Mouse (Mus musculus) E14TG2a.4 (cell line): Measurements from ENCODE around the gene Spin4.

Experiments used
- H3K27me3 ChIP-seq: 2 replicates; pipeline ENCODE4 v1.6.1; 2014; ENCODE audit warnings: low read length, control low read depth; ENCODE audit not compliant: insufficient read depth
- H3K36me3 ChIP-seq: 2 replicates; pipeline ENCODE4 v1.6.1; 2014; ENCODE audit warnings: low read length, control low read depth; ENCODE audit not compliant: insufficient read depth
- H3K4me1 ChIP-seq: replicated peaks from 2 replicates; pipeline ENCODE4 v1.6.1; 2014; ENCODE audit warnings: low read depth, low read length, control low read depth
- H3K4me3 ChIP-seq: replicated peaks from 2 replicates; pipeline ENCODE4 v1.5.1; 2014; ENCODE audit warnings: mild to moderate bottlenecking, low read length
- H3K9me3 ChIP-seq: 2 replicates; pipeline ENCODE4 v1.6.1; 2014; ENCODE audit warnings: low read length, control low read depth
- CTCF ChIP-seq: conservative IDR thresholded peaks from 2 replicates; pipeline ENCODE4 v1.5.1; 2014; ENCODE audit warnings: low read length
- NANOG ChIP-seq: IDR thresholded peaks from 2 replicates; pipeline ENCODE4 v1.6.1; 2014; ENCODE audit warnings: borderline replicate concordance, low read length, mixed read lengths
- POU5F1 ChIP-seq: IDR thresholded peaks from 2 replicates; pipeline ENCODE4 v1.6.1; 2014; ENCODE audit warnings: low read length, borderline replicate concordance

Spin4 gene

DNA sequence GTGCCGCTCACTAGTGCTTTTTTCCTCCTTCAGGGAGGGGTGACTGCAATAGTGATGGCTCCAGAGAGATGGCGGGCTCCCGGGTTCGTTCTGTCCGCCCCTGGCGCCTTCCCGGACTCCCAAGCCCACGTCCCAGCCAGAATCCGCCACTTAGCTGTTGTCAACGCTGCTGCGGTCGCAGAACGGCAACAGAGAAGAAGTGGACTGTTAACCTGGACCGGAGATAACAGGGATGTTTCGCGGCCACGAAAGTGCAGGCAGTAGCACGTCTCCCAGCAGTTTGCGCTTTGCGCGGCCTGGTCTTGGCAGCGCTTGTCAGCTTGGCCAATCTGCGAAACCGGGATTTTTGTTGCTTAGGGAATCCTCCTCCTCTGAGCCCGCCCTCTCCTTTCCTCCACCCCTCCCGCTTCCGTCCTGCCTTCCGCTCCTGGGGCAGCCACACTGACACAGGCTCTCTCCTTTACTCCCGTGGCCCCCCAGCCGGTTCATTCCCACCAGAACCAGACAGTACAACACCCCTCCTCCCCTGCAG, at the start of gene Spin4:
TSS of gene Spin4 (minus strand) at position 322 of the 532 bp plus-strand sequence.
- H3K4me1 ChIP-seq: no peaks in the 10 kb centered on the region
- peak within 1 kb of the TSS; percentile 80 for H3K4me3 ChIP-seq
- H3K27me3 ChIP-seq: no peaks in the 10 kb centered on the region
- TF ChIP-seq NANOG (no peak), CTCF (no peak), POU5F1 (no peak)
- no peaks in the 10 kb centered on the region for H3K9me3 ChIP-seq
- H3K36me3 ChIP-seq: no peaks in the 10 kb centered on the region

DNA sequence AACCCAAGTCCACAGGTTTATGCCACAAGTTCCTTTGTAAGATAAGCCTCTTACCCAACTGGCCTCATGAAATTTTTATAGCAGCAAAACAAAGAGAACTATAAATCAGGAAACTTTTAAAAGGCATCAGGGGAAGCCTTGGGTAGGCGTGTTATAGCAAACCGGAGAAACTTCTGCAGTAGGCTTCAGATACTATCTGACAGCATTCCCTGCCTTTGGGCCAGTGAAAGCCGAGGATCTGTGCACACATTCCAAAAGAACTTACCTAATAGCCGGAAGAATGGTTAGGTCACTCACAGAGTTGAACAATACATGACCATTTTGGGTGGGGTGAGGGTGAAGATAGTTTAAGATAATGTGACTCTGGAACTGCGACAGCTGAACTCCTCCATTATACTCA, 1.4 kb upstream of the Spin4 start:
- no peaks in the 10 kb centered on the region for H3K36me3 ChIP-seq
- no peaks in the 10 kb centered on the region for H3K27me3 ChIP-seq
- H3K4me1 ChIP-seq: no peaks in the 10 kb centered on the region
- TF ChIP-seq NANOG (no peak), POU5F1 (no peak), CTCF (no peak)
- no peak overlapping the region for H3K4me3 ChIP-seq
- no peaks in the 10 kb centered on the region for H3K9me3 ChIP-seq

DNA sequence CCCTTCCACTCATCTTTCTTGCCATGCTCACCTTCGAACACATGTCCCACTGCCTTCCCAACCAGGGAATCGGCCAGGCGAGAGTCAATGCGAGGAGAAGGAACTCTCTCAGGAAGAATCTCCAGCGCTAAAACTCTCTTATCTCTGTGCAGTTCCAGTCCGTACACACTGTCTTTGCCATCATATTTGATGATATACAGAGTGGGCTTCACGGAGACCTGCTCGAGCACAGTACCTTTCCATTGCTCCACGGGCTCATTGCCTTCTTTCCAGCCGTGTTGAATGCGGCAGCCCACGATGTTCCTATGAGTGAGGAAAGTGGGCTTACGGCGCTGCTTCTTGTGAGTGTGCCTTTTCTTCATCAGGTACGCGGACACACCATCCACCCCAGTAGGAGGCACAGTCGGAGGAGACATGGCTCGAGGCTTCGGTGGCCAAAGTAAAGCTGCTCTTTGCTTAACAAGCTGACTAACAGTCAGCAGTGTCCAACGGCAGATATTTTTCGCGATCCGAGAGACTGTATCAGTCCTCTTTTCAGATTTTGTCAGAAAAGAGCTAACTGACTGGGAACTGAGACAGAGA, 612 bp downstream of the Spin4 start:
- TF ChIP-seq CTCF (no peak), NANOG (no peak), POU5F1 (no peak)
- H3K4me3 ChIP-seq: peak overlapping the region; percentile 80
- no peaks in the 10 kb centered on the region for H3K27me3 ChIP-seq
- H3K36me3 ChIP-seq: no peaks in the 10 kb centered on the region
- H3K4me1 ChIP-seq: no peaks in the 10 kb centered on the region
- H3K9me3 ChIP-seq: no peaks in the 10 kb centered on the region

DNA sequence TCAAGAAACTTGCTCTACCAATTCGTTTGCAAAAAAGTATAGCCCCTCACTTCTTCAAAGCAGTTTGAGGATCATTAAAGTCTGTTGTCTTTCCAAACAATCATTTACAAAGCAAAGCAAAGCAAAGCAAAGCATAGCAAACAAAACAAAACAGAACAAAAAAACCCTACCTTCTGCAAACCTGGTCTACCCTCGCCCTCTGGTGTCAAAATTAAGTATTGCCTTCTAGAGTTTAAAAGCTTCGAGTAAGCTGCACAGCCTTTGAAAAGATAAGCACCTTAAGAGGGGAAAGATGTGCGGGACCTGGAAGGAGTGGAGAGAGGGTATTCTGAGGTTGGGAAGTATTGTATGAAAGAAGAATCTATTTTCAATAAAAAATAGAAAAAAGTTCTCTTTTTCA, 14.4 kb downstream of the Spin4 start:
- no peaks in the 10 kb centered on the region for H3K9me3 ChIP-seq
- no peak overlapping the region for H3K4me3 ChIP-seq
- no peaks in the 10 kb centered on the region for H3K27me3 ChIP-seq
- H3K4me1 ChIP-seq: no peaks in the 10 kb centered on the region
- H3K36me3 ChIP-seq: no peaks in the 10 kb centered on the region
- no peak for TF ChIP-seq POU5F1
- TF ChIP-seq CTCF: peak; percentile 29; the same call in 1 of the 2 replicates
- no peak for TF ChIP-seq NANOG

DNA sequence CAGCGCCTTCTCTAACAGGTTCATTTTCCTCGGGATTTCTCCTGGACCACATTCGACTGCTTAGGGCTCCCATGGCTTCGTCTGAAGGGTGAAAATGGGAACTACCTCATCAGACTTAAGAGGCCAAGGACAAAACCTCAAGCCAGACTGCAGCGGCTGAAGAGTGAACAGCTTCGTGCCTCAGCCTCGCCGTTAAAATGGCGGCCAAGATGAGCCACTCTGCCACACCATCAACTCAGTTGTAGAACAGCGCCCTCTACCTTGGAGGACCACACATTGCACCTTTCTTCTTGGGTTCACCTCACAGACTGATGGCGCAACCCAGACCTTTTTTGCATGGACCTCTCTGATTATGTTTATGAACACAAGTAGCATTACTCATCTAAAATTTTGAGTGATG, 27.6 kb downstream of the Spin4 start:
- no peak for TF ChIP-seq CTCF
- H3K4me3 ChIP-seq: no peak overlapping the region
- no peaks in the 10 kb centered on the region for H3K4me1 ChIP-seq
- 0 out of 2 replicates have a peak, but pooled peaks cover 3% of the 10 kb centered on the region for H3K9me3 ChIP-seq
- H3K36me3 ChIP-seq: no peaks in the 10 kb centered on the region
- H3K27me3 ChIP-seq: no peaks in the 10 kb centered on the region

DNA sequence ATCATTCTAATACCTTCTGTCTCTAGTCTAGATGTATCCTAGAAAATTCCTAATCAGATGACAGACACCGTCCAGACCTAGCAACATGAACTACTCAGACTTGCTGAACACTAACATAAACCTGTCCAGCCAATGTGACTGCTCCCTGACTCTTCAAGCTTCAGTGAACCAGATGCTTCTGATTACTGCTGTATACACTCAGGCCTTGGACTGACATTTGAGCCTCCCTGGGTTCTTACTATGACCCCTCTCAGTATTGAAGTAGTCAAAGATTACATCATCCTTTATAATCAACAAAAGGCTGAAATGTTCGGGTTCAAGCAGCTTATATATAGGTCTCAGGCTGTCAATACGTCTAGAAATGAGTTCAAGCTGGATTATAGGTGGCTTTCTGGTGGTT, 32.4 kb downstream of the Spin4 start:
- H3K36me3 ChIP-seq: no peaks in the 10 kb centered on the region
- H3K4me3 ChIP-seq: no peak overlapping the region
- H3K27me3 ChIP-seq: peaks cover 6% of the 10 kb centered on the region; the same call in 1 of the 2 replicates
- H3K9me3 ChIP-seq: 0 out of 2 replicates have a peak, but pooled peaks cover 3% of the 10 kb centered on the region
- TF ChIP-seq NANOG (no peak), POU5F1 (no peak), CTCF (no peak)
- 0 out of 2 replicates have a peak, but pooled peaks cover 7% of the 10 kb centered on the region for H3K4me1 ChIP-seq

DNA sequence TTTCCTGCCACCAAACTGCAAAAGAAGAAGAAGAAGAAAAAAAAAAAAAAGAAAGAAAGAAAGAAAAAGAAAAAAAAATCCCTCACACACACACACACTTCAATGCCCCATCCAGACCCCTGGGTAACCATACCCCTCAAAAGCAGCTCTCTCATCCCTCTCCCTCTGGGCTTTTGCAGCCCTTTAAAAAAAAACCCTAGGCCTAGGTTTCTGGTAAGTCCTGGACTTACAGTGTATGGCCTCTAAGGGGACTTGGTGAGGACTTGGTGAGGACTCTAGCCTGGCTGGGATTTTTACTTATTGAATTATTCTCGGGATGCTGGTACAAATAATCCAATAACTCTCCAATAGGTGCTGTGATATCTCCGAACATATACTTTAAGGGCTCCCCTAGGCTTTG, 35.6 kb downstream of the Spin4 start:
- no peak for TF ChIP-seq CTCF
- no peak for TF ChIP-seq POU5F1
- no peak for TF ChIP-seq NANOG
- Histone ChIP-seq H3K4me1 (0 out of 2 replicates have a peak, but pooled peaks cover 7% of the 10 kb centered on the region), H3K27me3 (peaks cover 6% of the 10 kb centered on the region; the same call in 1 of the 2 replicates), H3K4me3 (no peak overlapping the region), H3K9me3 (no peaks in the 10 kb centered on the region), H3K36me3 (no peaks in the 10 kb centered on the region)

DNA sequence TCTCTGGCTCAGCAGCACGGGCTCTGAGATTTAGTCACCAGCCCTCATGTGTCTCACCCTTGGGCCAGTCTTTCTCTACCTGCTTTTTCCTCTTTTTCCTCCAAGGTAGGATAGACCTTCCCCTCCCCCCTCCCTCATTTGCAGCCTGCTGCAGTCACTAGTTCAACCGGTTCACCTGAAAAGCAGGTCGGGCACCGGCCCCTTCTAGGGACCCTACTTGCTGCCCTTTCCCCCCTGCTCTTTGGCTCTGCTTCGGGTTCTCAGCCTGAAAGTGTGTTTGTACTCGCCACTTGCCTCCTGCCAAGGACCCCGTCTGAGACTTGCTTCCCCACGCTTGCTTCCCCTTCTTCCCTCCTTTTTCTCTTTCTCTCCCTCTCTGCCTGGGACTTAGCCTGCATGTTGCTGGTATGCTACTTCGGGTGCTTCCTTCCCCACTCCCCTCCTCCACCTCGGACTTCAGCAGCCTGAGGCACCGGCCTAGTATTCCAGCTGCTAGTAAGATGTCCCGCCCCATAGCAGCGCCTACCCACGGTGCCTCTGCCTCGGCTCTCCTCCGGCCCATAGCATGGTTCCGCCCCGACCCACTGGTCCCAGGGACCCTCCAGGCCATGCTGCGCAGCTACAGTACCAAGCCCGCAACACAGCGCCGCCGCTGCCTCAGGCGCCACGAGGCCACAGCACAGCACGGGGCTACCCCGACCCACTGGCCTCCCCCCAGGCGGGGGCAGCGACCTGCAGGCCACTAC, 36.2 kb downstream of the Spin4 start:
- peaks cover 7% of the 10 kb centered on the region; the same call in 1 of the 2 replicates for H3K4me1 ChIP-seq
- H3K27me3 ChIP-seq: peaks cover 6% of the 10 kb centered on the region; the same call in 1 of the 2 replicates
- H3K4me3 ChIP-seq: 0 out of 2 replicates have a peak overlapping the region, but pooled peaks have one; percentile 35
- no peak for TF ChIP-seq NANOG
- TF ChIP-seq CTCF: no peak
- no peak for TF ChIP-seq POU5F1
- no peaks in the 10 kb centered on the region for H3K36me3 ChIP-seq
- H3K9me3 ChIP-seq: no peaks in the 10 kb centered on the region
